Mouse (Mus musculus): ENCODE measurements around the gene Ctcfl. TPM values are rescaled to one million over a fixed set of nuclear protein-coding genes. Genes with fewer than 3 reads are reported as not detected.

Ctcfl gene
- polyA plus RNA-seq, 1 experiment from 2014 or later, result 0.19 TPM

GRCm38 (mm10) chr2:173152436-173153151 is 33.3 kb upstream of the Ctcfl start, which contains the start of gene Pck1:
Gene Pck1 (plus strand): TSS chr2:173153048.
- H3K36me3 ChIP-seq (ENCODE audit: control insufficient read depth, insufficient read depth, low read length), result no peaks in the 10 kb centered on the region
- WGBS, result 68% methylated on average over 13 of the region's 13 CpGs
- H3K4me1 ChIP-seq (ENCODE audit: control insufficient read depth in 2 of 2, insufficient read depth in 2 of 2, low read length in 2 of 2), result peaks cover 5 to 21% of the 10 kb centered on the region in 2 experiments; a peak in 3 of 4 replicates
- no peaks in the 10 kb centered on the region for H3K27me3 ChIP-seq (ENCODE audit: control insufficient read depth, insufficient read depth, low read length)
- no peak within 1 kb of the TSS for H3K4me2 ChIP-seq (ENCODE audit: low read length)
- H3K4me3 ChIP-seq (ENCODE audit: control insufficient read depth in 1 of 2, insufficient read depth in 1 of 2, low read depth in 1 of 2, low read length in 2 of 2), result no peak within 1 kb of the TSS
- no peak within 1 kb of the TSS for H3K27ac ChIP-seq (replicated peaks in 1 of 2; ENCODE audit: control insufficient read depth in 1 of 2, insufficient read depth in 1 of 2, low read depth in 2 of 2, low read length in 2 of 2)
- no peak for ATAC-seq (ENCODE audit: insufficient number of reproducible peaks, insufficient read depth, low FRiP score, low read depth)
- no peak within 1 kb of the TSS for H3K9ac ChIP-seq (ENCODE audit: low read length)
- no peaks in the 10 kb centered on the region for H3K9me3 ChIP-seq (ENCODE audit: control insufficient read depth, low read length)

- no peaks in the 10 kb centered on the region for H3K9me3 ChIP-seq (ENCODE audit: control insufficient read depth, low read length)
- no peak for ATAC-seq (ENCODE audit: insufficient number of reproducible peaks, insufficient read depth, low FRiP score, low read depth)
- H3K4me3 ChIP-seq (ENCODE audit: control insufficient read depth in 1 of 2, insufficient read depth in 1 of 2, low read depth in 1 of 2, low read length in 2 of 2), result no peak overlapping the region
- H3K4me1 ChIP-seq (ENCODE audit: control insufficient read depth in 2 of 2, insufficient read depth in 2 of 2, low read length in 2 of 2), result peaks cover 5 to 21% of the 10 kb centered on the region in 2 experiments; a peak in 3 of 4 replicates
- H3K4me2 ChIP-seq (ENCODE audit: low read length), result no peak overlapping the region
- 83% methylated on average over 7 of the region's 7 CpGs for WGBS
- H3K27me3 ChIP-seq (ENCODE audit: control insufficient read depth, insufficient read depth, low read length), result no peaks in the 10 kb centered on the region
- no peak overlapping the region for H3K27ac ChIP-seq (replicated peaks in 1 of 2; ENCODE audit: control insufficient read depth in 1 of 2, insufficient read depth in 1 of 2, low read depth in 2 of 2, low read length in 2 of 2)
- no peaks in the 10 kb centered on the region for H3K36me3 ChIP-seq (ENCODE audit: control insufficient read depth, insufficient read depth, low read length)
- H3K9ac ChIP-seq (ENCODE audit: low read length), result no peak overlapping the region
Observed at GRCm38 (mm10) chr2:173151784-173152284, 32.5 kb upstream of the Ctcfl start.

GRCm38 (mm10) chr2:173151352-173151751 is 32.0 kb upstream of the Ctcfl start:
- no peaks in the 10 kb centered on the region for H3K9me3 ChIP-seq (ENCODE audit: control insufficient read depth, low read length)
- H3K9ac ChIP-seq (ENCODE audit: low read length), result no peak overlapping the region
- H3K4me3 ChIP-seq (ENCODE audit: control insufficient read depth in 1 of 2, insufficient read depth in 1 of 2, low read depth in 1 of 2, low read length in 2 of 2), result no peak overlapping the region
- H3K27me3 ChIP-seq (ENCODE audit: control insufficient read depth, insufficient read depth, low read length), result no peaks in the 10 kb centered on the region
- H3K4me2 ChIP-seq (ENCODE audit: low read length), result no peak overlapping the region
- no peak overlapping the region for H3K27ac ChIP-seq (replicated peaks in 1 of 2; ENCODE audit: control insufficient read depth in 1 of 2, insufficient read depth in 1 of 2, low read depth in 2 of 2, low read length in 2 of 2)
- H3K4me1 ChIP-seq (ENCODE audit: control insufficient read depth in 2 of 2, insufficient read depth in 2 of 2, low read length in 2 of 2), result peaks cover 5 to 21% of the 10 kb centered on the region in 2 experiments; a peak in 3 of 4 replicates
- peak; percentile 66; the same call in 1 of the 2 replicates for ATAC-seq (ENCODE audit: insufficient number of reproducible peaks, insufficient read depth, low FRiP score, low read depth)
- H3K36me3 ChIP-seq (ENCODE audit: control insufficient read depth, insufficient read depth, low read length), result no peaks in the 10 kb centered on the region
- 48% methylated on average over 5 of the region's 5 CpGs for WGBS

- Histone ChIP-seq H3K36me3 (ENCODE audit: control insufficient read depth, insufficient read depth, low read length) (no peaks in the 10 kb centered on the region), H3K9ac (ENCODE audit: low read length) (no peak overlapping the region), H3K4me1 (ENCODE audit: control insufficient read depth in 2 of 2, insufficient read depth in 2 of 2, low read length in 2 of 2) (peaks cover 5 to 16% of the 10 kb centered on the region in 2 experiments; a peak in 3 of 4 replicates), H3K4me2 (ENCODE audit: low read length) (no peak overlapping the region), H3K27ac (replicated peaks in 1 of 2; ENCODE audit: control insufficient read depth in 1 of 2, insufficient read depth in 1 of 2, low read depth in 2 of 2, low read length in 2 of 2) (no peak overlapping the region), H3K4me3 (ENCODE audit: control insufficient read depth in 1 of 2, insufficient read depth in 1 of 2, low read depth in 1 of 2, low read length in 2 of 2) (no peak overlapping the region), H3K27me3 (ENCODE audit: control insufficient read depth, insufficient read depth, low read length) (no peaks in the 10 kb centered on the region), H3K9me3 (ENCODE audit: control insufficient read depth, low read length) (no peaks in the 10 kb centered on the region)
- no peak for ATAC-seq (ENCODE audit: insufficient number of reproducible peaks, insufficient read depth, low FRiP score, low read depth)
- WGBS, result 80% methylated on average over 5 of the region's 5 CpGs
Observed at GRCm38 (mm10) chr2:173148001-173148400, 28.7 kb upstream of the Ctcfl start.

GRCm38 (mm10) chr2:173146728-173147127 is 27.4 kb upstream of the Ctcfl start:
- no peak overlapping the region for H3K27ac ChIP-seq (replicated peaks in 1 of 2; ENCODE audit: control insufficient read depth in 1 of 2, insufficient read depth in 1 of 2, low read depth in 2 of 2, low read length in 2 of 2)
- WGBS, result 82% methylated on average over 6 of the region's 6 CpGs
- no peak overlapping the region for H3K9ac ChIP-seq (ENCODE audit: low read length)
- H3K9me3 ChIP-seq (ENCODE audit: control insufficient read depth, low read length), result no peaks in the 10 kb centered on the region
- H3K36me3 ChIP-seq (ENCODE audit: control insufficient read depth, insufficient read depth, low read length), result no peaks in the 10 kb centered on the region
- H3K4me3 ChIP-seq (ENCODE audit: control insufficient read depth in 1 of 2, insufficient read depth in 1 of 2, low read depth in 1 of 2, low read length in 2 of 2), result no peak overlapping the region
- H3K27me3 ChIP-seq (ENCODE audit: control insufficient read depth, insufficient read depth, low read length), result no peaks in the 10 kb centered on the region
- no peak overlapping the region for H3K4me2 ChIP-seq (ENCODE audit: low read length)
- no peak for ATAC-seq (ENCODE audit: insufficient number of reproducible peaks, insufficient read depth, low FRiP score, low read depth)
- H3K4me1 ChIP-seq (ENCODE audit: control insufficient read depth in 2 of 2, insufficient read depth in 2 of 2, low read length in 2 of 2), result peaks cover 0 to 8% of the 10 kb centered on the region in 2 experiments; a peak in 2 of 4 replicates

GRCm38 (mm10) chr2:173145808-173146207 is 26.5 kb upstream of the Ctcfl start:
- ATAC-seq (ENCODE audit: insufficient number of reproducible peaks, insufficient read depth, low FRiP score, low read depth), result no peak
- Histone ChIP-seq H3K4me1 (ENCODE audit: control insufficient read depth in 2 of 2, insufficient read depth in 2 of 2, low read length in 2 of 2) (peaks cover 0 to 1% of the 10 kb centered on the region in 2 experiments; a peak in 2 of 4 replicates), H3K27me3 (ENCODE audit: control insufficient read depth, insufficient read depth, low read length) (no peaks in the 10 kb centered on the region), H3K36me3 (ENCODE audit: control insufficient read depth, insufficient read depth, low read length) (no peaks in the 10 kb centered on the region), H3K27ac (replicated peaks in 1 of 2; ENCODE audit: control insufficient read depth in 1 of 2, insufficient read depth in 1 of 2, low read depth in 2 of 2, low read length in 2 of 2) (no peak overlapping the region), H3K9me3 (ENCODE audit: control insufficient read depth, low read length) (no peaks in the 10 kb centered on the region), H3K9ac (ENCODE audit: low read length) (no peak overlapping the region), H3K4me3 (ENCODE audit: control insufficient read depth in 1 of 2, insufficient read depth in 1 of 2, low read depth in 1 of 2, low read length in 2 of 2) (no peak overlapping the region), H3K4me2 (ENCODE audit: low read length) (no peak overlapping the region)
- WGBS, result 66% methylated on average over 3 of the region's 3 CpGs

GRCm38 (mm10) chr2:173143611-173144010 is 24.3 kb upstream of the Ctcfl start:
- Histone ChIP-seq H3K27ac (replicated peaks in 1 of 2; ENCODE audit: control insufficient read depth in 1 of 2, insufficient read depth in 1 of 2, low read depth in 2 of 2, low read length in 2 of 2) (no peak overlapping the region), H3K36me3 (ENCODE audit: control insufficient read depth, insufficient read depth, low read length) (no peaks in the 10 kb centered on the region), H3K4me3 (ENCODE audit: control insufficient read depth in 1 of 2, insufficient read depth in 1 of 2, low read depth in 1 of 2, low read length in 2 of 2) (no peak overlapping the region), H3K9me3 (ENCODE audit: control insufficient read depth, low read length) (no peaks in the 10 kb centered on the region), H3K4me2 (ENCODE audit: low read length) (no peak overlapping the region), H3K9ac (ENCODE audit: low read length) (no peak overlapping the region), H3K4me1 (ENCODE audit: control insufficient read depth in 2 of 2, insufficient read depth in 2 of 2, low read length in 2 of 2) (peaks cover 0 to 5% of the 10 kb centered on the region in 2 experiments; a peak in 2 of 4 replicates), H3K27me3 (ENCODE audit: control insufficient read depth, insufficient read depth, low read length) (no peaks in the 10 kb centered on the region)
- 81% methylated on average over 11 of the region's 11 CpGs for WGBS
- ATAC-seq (ENCODE audit: insufficient number of reproducible peaks, insufficient read depth, low FRiP score, low read depth), result no peak
